Mouse (Mus musculus) macrophage (primary cell): ENCODE results near the gene Ip6k1. TPM values are rescaled to one million over a fixed set of nuclear protein-coding genes. Genes with fewer than 3 reads are reported as not detected.

ENCODE experiments used
- H3K27ac ChIP-seq: fragments of 350-480 bp; formaldehyde crosslinking; 2 replicates; pipeline ENCODE4 v1.9.0; 2021
- H3K36me3 ChIP-seq: fragments of 350-480 bp; formaldehyde crosslinking; 2 replicates; pipeline ENCODE4 v1.9.0; 2021; ENCODE audit errors: inconsistent target
- H3K4me3 ChIP-seq: fragments of 350-480 bp; formaldehyde crosslinking; 2 replicates; pipeline ENCODE4 v1.9.0; 2021; ENCODE audit errors: inconsistent target
- H3K79me2 ChIP-seq: fragments of 350-480 bp; formaldehyde crosslinking; 2 replicates; pipeline ENCODE4 v1.9.0; 2021; ENCODE audit errors: inconsistent target
- WGBS: methylation state at CpG from one replicate; pipeline ENCODE4 v1.1.7; 2026; ENCODE audit warnings: inconsistent platforms; ENCODE audit not compliant: missing documents; 5-methylcytosine and 5-hydroxymethylcytosine counted together
- polyA plus RNA-seq: library from polyadenylated mRNA; stranded (reverse); fragments of 250-400 nt; gene quantifications from 3 replicates; pipeline ENCODE4 v1.2.4, GENCODE M21; 2018; ENCODE audit warnings: inconsistent platforms

Ip6k1 gene
- polyA plus RNA-seq, 1 experiment from 2014 or later: 45.4 TPM

GRCm38 (mm10) chr9:107971690-107972541 lies 30.4 kb upstream of the Ip6k1 start:
- Histone ChIP-seq H3K36me3 (peaks cover 3% of the 10 kb centered on the region; the same call in 1 of the 2 replicates), H3K4me3 (no peak overlapping the region), H3K27ac (no peak overlapping the region), H3K79me2 (peaks cover 16% of the 10 kb centered on the region)
- WGBS: 63% methylated on average over 8 of the region's 8 CpGs

GRCm38 (mm10) chr9:107974491-107975171 lies 27.7 kb upstream of the Ip6k1 start:
- H3K36me3 ChIP-seq: peaks cover 30% of the 10 kb centered on the region
- H3K79me2 ChIP-seq: peaks cover 43% of the 10 kb centered on the region
- H3K27ac ChIP-seq: peak overlapping the region; percentile 91
- WGBS: 59% methylated on average over 10 of the region's 10 CpGs
- H3K4me3 ChIP-seq: peak overlapping the region; percentile 88; the same call in 1 of the 2 replicates

GRCm38 (mm10) chr9:107975399-107976386 lies 26.6 kb upstream of the Ip6k1 start, which contains the start of gene Uba7:
Gene Uba7, plus strand, starts transcription at chr9:107975505.
- Histone ChIP-seq H3K4me3 (peak within 1 kb of the TSS; percentile 88), H3K36me3 (peaks cover 41% of the 10 kb centered on the region), H3K79me2 (peaks cover 48% of the 10 kb centered on the region), H3K27ac (peak within 1 kb of the TSS; percentile 91)
- 15% methylated on average over 12 of the region's 12 CpGs for WGBS

DNA sequence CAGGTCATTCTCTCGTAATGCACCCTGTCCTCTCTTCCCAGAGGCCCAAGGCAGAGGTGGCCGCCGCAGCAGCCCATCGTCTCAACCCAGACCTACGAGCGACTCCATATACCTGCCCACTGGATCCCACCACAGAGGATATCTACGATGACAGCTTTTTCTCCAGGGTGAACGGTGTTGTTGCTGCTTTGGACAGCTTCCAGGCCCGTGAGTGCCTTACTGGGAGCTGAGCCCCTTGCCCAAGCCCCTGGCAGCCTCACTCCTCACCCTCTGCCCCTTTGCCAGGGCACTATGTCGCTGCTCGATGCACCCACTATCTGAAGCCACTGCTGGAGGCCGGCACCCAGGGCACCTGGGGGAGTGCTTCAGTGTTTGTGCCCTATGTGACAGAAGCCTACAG lies 23.5 kb upstream of the Ip6k1 start:
- 94% methylated on average over 10 of the region's 12 CpGs for WGBS
- no peak overlapping the region for H3K27ac ChIP-seq
- peaks cover 52% of the 10 kb centered on the region for H3K36me3 ChIP-seq
- peaks cover 48% of the 10 kb centered on the region for H3K79me2 ChIP-seq
- no peak overlapping the region for H3K4me3 ChIP-seq

- Histone ChIP-seq H3K79me2 (peaks cover 32% of the 10 kb centered on the region), H3K36me3 (peaks cover 48% of the 10 kb centered on the region), H3K4me3 (no peak overlapping the region), H3K27ac (peak overlapping the region; percentile 89)
- WGBS: 39% methylated on average over 6 of the region's 7 CpGs
These were observed 20.4 kb upstream of the Ip6k1 start for GRCm38 (mm10) chr9:107981684-107982605.

DNA sequence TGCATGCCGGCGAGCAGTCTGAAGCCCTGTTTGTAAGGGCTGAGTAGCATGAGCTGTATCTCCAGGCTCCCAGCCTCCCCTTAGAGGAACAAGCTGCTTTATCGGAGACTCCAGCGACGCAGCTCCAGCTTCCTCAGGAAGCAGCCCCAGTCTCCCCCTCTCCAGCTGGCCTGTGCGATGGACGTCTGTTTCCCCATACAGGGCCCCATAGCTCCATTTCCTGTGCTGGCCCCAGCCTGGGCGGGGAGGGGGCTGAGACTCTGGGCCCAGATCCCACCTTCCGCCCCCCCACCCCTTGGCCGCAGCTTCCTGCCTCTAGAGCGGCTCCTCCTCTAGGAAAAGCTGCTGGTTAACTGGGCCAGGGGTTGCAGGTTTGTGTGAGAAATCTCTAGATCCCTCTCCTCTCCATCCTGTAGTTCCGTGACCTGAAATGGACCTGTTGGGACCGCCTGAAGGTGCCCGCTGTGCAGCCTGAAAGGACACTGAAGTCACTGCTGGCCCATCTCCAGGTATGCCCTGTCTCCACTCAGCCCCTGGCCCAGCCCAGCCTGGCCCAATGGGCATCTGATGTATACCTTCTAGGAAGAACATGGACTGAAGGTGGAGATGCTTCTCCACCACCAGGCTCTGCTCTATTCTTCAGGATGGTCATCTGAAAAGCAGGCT lies 19.5 kb upstream of the Ip6k1 start, which contains the start of gene Gm20661:
Gm20661 (plus strand) TSS at position 378 of the 666 bp plus-strand sequence.
- 3% methylated on average over 11 of the region's 14 CpGs for WGBS
- H3K79me2 ChIP-seq: peaks cover 23% of the 10 kb centered on the region; the same call in 1 of the 2 replicates
- peak within 1 kb of the TSS; percentile 89 for H3K27ac ChIP-seq
- peak within 1 kb of the TSS; percentile 6; the same call in 1 of the 2 replicates for H3K4me3 ChIP-seq
- peaks cover 40% of the 10 kb centered on the region for H3K36me3 ChIP-seq

DNA sequence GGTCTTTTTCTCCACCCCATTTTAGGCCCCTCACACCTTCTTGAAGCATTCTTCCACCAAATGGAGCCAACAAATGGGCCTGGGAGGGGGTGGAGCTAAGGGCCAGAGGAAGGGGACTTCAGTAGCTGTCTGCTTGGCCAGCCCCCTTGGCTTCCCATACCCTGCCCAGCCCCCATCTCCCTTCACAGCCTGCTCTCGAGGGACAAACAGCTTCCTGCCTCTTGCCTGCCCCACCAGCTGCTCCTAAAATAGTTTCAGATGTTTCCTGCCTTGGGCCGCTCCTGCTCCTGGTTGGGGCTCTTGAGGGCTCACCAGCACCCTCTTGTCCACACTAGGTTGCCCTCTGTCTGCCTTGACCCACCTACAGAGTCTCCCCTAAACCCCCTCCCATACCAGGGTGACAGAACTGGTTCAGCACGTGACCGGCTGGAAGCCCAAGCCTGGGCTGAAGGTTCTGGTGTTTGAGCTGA lies 18.8 kb upstream of the Ip6k1 start:
- 13% methylated on average over 4 of the region's 4 CpGs for WGBS
- Histone ChIP-seq H3K4me3 (peak overlapping the region; percentile 6; the same call in 1 of the 2 replicates), H3K27ac (peak overlapping the region; percentile 89), H3K36me3 (peaks cover 33% of the 10 kb centered on the region), H3K79me2 (peaks cover 17% of the 10 kb centered on the region; the same call in 1 of the 2 replicates)

GRCm38 (mm10) chr9:107984052-107984753 lies 18.1 kb upstream of the Ip6k1 start:
- H3K79me2 ChIP-seq: peaks cover 9% of the 10 kb centered on the region; the same call in 1 of the 2 replicates
- peak overlapping the region; percentile 66; the same call in 1 of the 2 replicates for H3K4me3 ChIP-seq
- peaks cover 26% of the 10 kb centered on the region for H3K36me3 ChIP-seq
- 21% methylated on average over 19 of the region's 19 CpGs for WGBS
- H3K27ac ChIP-seq: peak overlapping the region; percentile 89

- 18% methylated on average over 9 of the region's 9 CpGs for WGBS
- peaks cover 21% of the 10 kb centered on the region for H3K36me3 ChIP-seq
- peak overlapping the region; percentile 89 for H3K27ac ChIP-seq
- peaks cover 4% of the 10 kb centered on the region; the same call in 1 of the 2 replicates for H3K79me2 ChIP-seq
- peak overlapping the region; percentile 66 for H3K4me3 ChIP-seq
These were observed 17.6 kb upstream of the Ip6k1 start for GRCm38 (mm10) chr9:107984754-107985055.

DNA sequence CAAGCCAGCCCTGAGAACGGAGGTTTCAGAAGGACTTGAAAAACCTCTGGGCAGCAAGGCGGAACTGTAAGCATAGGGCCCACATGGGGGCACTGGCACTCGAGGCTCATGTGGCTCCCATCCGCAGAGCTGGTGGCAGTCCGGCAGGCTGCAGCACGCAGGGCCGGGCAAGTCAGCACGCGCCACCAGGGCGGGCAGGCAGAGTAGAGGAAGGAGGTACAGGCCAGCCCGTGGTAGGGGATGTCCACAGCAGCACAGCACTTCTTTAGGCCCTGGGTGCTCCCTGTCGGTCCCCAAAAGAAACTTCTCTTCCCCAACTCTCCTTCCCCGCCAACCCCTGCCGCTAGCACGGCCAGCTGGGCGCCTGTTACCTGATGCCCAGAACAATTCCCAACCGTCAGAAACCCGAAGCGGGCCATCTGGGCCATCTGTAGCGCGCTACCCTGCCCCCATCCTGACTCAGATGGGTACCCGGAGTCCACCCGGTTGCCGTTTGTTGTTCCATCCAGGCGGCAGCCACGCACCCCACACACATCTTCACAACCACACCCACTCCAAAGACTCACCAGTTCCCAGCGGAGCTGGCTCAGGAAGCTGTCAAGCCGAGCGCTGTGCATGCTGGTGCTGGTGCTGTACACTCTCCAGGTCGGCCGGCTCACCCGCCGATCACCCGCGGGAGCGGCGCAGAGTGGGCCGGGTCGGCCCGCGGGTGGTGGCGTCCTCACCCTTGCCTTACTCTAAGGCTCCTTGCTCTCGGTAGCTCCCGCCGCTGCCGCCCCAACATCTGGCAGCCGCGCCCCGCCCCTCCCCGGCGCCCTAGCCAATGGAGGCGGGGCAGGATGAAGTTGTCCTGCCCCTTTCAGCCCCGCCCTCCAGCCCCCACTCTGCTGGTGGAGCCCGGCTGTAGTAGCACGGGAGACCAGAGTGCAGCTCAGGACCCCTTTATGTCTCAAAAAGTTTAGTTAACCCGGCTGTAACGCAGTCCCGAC lies 16.9 kb upstream of the Ip6k1 start, which contains the start of gene Inka1:
Inka1 (minus strand) TSS at position 749 of the 989 bp plus-strand sequence.
- Histone ChIP-seq H3K4me3 (peak within 1 kb of the TSS; percentile 66), H3K79me2 (no peaks in the 10 kb centered on the region; the same call in 1 of the 2 replicates), H3K27ac (peak within 1 kb of the TSS; percentile 89), H3K36me3 (peaks cover 14% of the 10 kb centered on the region; the same call in 1 of the 2 replicates)
- under 1% methylated on average over 57 of the region's 58 CpGs for WGBS

DNA sequence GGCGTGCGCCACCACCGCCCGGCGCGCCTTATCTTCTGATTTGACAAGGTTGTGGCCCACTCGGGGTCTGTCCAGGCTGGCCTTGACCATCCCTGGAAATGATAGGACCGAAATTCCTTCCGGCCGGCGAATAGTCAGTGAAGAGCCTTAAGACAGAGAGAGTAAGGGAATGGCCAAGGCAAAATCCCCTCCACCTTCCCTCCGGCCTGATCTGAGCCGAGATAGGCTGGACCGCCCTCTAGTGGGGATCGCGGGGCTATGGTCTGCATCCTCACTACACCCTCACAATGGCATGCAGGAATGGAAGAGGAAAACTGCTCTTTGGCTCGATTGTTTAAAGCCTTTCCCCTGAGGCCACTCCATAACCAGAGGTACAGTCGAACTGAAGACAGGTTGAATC lies 15.9 kb upstream of the Ip6k1 start:
- no peaks in the 10 kb centered on the region; the same call in 1 of the 2 replicates for H3K79me2 ChIP-seq
- peak overlapping the region; percentile 25 for H3K27ac ChIP-seq
- peak overlapping the region; percentile 66 for H3K4me3 ChIP-seq
- WGBS: 3% methylated on average over 18 of the region's 18 CpGs
- peaks cover 4% of the 10 kb centered on the region; the same call in 1 of the 2 replicates for H3K36me3 ChIP-seq
